8 mouse cellular contexts compared by ENCODE assay signal in genomic region chr17:71195633-71196391, GRCm38 (mm10). TPM values are rescaled to one million over a fixed set of nuclear protein-coding genes. Genes with fewer than 3 reads are reported as not detected.
DNase-seq lines count a peak whose midpoint lies in the region; ATAC-seq and TF ChIP-seq lines count a peak whose summit lies in the region.

No protein-coding gene starts in this region.

- ATAC-seq in hindbrain, embryonic 15.5 days (ENCODE audit: low FRiP score, low read depth) = no peak
- no peak for ATAC-seq in hindbrain, embryonic 11.5 days (ENCODE audit: low FRiP score)
- peak; percentile 77 for ATAC-seq in inflammation-experienced regulatory T-cells, adult 6 months
- ATAC-seq in liver, postnatal 0 days = peak; percentile 38

- no peaks in the 10 kb centered on the region for H3K9me3 ChIP-seq in hindbrain, embryonic 15.5 days
- no peaks in the 10 kb centered on the region for H3K9me3 ChIP-seq in hindbrain, embryonic 11.5 days (ENCODE audit: control insufficient read depth, low read length)
- peaks cover 2% of the 10 kb centered on the region; the same call in 1 of the 2 replicates for H3K9me3 ChIP-seq in liver, postnatal 0 days (ENCODE audit: low read length)

- peak overlapping the region; percentile 36 for H3K4me2 ChIP-seq in hindbrain, embryonic 15.5 days
- no peak overlapping the region for H3K4me2 ChIP-seq in hindbrain, embryonic 11.5 days (replicated peaks; ENCODE audit: low read depth, low read length)
- H3K4me2 ChIP-seq in liver, postnatal 0 days (ENCODE audit: low read depth, low read length) = peak overlapping the region; percentile 74

- H3K4me3 ChIP-seq in hindbrain, embryonic 15.5 days = no peak overlapping the region
- no peak overlapping the region for H3K4me3 ChIP-seq in hindbrain, embryonic 11.5 days (ENCODE audit: low read depth, low read length)
- H3K4me3 ChIP-seq in embryonic fibroblast, embryonic 13.5 days (ENCODE audit: insufficient read depth, low read length) = no peak overlapping the region
- H3K4me3 ChIP-seq in liver, postnatal 0 days (ENCODE audit: low read depth, low read length) = peak overlapping the region; percentile 30

- H3K36me3 ChIP-seq in hindbrain, embryonic 15.5 days = no peaks in the 10 kb centered on the region
- H3K36me3 ChIP-seq in hindbrain, embryonic 11.5 days (ENCODE audit: control insufficient read depth, insufficient read depth, low read length) = no peaks in the 10 kb centered on the region
- H3K36me3 ChIP-seq in liver, postnatal 0 days (replicated peaks; ENCODE audit: insufficient read depth, low read length) = no peaks in the 10 kb centered on the region

- peak; percentile 19; the same call in 1 of the 2 replicates for TF ChIP-seq EP300 in liver, postnatal 0 days (IDR thresholded peaks at IDR 0.05; ENCODE audit: low read depth)

- TF ChIP-seq POLR2A in embryonic fibroblast, embryonic 13.5 days (IDR thresholded peaks at IDR 0.05; ENCODE audit: low read depth, low read length) = no peak

- peaks cover 6% of the 10 kb centered on the region for H3K4me1 ChIP-seq in hindbrain, embryonic 15.5 days (replicated peaks)
- H3K4me1 ChIP-seq in hindbrain, embryonic 11.5 days (replicated peaks; ENCODE audit: control insufficient read depth, insufficient read depth, low read length) = no peaks in the 10 kb centered on the region
- peaks cover 30% of the 10 kb centered on the region for H3K4me1 ChIP-seq in embryonic fibroblast, embryonic 13.5 days (ENCODE audit: control insufficient read depth, insufficient read depth, low read length)
- H3K4me1 ChIP-seq in liver, postnatal 0 days (ENCODE audit: insufficient read depth) = peaks cover 39% of the 10 kb centered on the region

- H3K27me3 ChIP-seq in hindbrain, embryonic 15.5 days = no peaks in the 10 kb centered on the region
- H3K27me3 ChIP-seq in hindbrain, embryonic 11.5 days (ENCODE audit: control insufficient read depth, insufficient read depth, low read length) = peaks cover 2% of the 10 kb centered on the region; the same call in 1 of the 2 replicates
- H3K27me3 ChIP-seq in liver, postnatal 0 days (ENCODE audit: insufficient read depth, low read length) = no peaks in the 10 kb centered on the region

- TF ChIP-seq CTCF in embryonic fibroblast, embryonic 13.5 days (IDR thresholded peaks at IDR 0.05; ENCODE audit: borderline replicate concordance, insufficient read depth, low read length) = no peak
- TF ChIP-seq CTCF in liver, postnatal 0 days (IDR thresholded peaks at IDR 0.05; ENCODE audit: low read depth) = peak; percentile 73

- no peak for DNase-seq in hindbrain, embryonic 11.5 days (ENCODE audit: low spot score)
- peak; percentile 55 for DNase-seq in Muller cell, postnatal 12 days (ENCODE audit: inconsistent ontology term)
- DNase-seq in liver, postnatal 0 days = peak; percentile 72
- DNase-seq in retina, embryonic 14.5 days (ENCODE audit: low spot score) = peak; percentile 55
- no peak for DNase-seq in left cerebral cortex, adult 8-10 months (ENCODE audit: low spot score in 2 of 2)

- H3K9ac ChIP-seq in hindbrain, embryonic 15.5 days = no peak overlapping the region
- H3K9ac ChIP-seq in hindbrain, embryonic 11.5 days (ENCODE audit: low read depth, low read length) = no peak overlapping the region
- H3K9ac ChIP-seq in liver, postnatal 0 days (replicated peaks) = peak overlapping the region; percentile 61

- no peak overlapping the region for H3K27ac ChIP-seq in hindbrain, embryonic 15.5 days (replicated peaks)
- no peak overlapping the region for H3K27ac ChIP-seq in hindbrain, embryonic 11.5 days (ENCODE audit: low read depth, low read length)
- peak overlapping the region; percentile 23; the same call in 1 of the 2 replicates for H3K27ac ChIP-seq in embryonic fibroblast, embryonic 13.5 days (ENCODE audit: insufficient read depth, low read length)
- peak overlapping the region; percentile 70 for H3K27ac ChIP-seq in liver, postnatal 0 days (ENCODE audit: low read depth)

- 54% methylated on average over 10 of the region's 10 CpGs for WGBS in hindbrain, embryonic 15.5 days
- WGBS in hindbrain, embryonic 11.5 days = 80% methylated on average over 10 of the region's 10 CpGs
- 22% methylated on average over 10 of the region's 10 CpGs for WGBS in liver, postnatal 0 days (ENCODE audit: insufficient replicate concordance)

RNA-seq across cellular contexts. Expression of gene Lpin2, which starts 13.5 kb away (rescaled TPM):
- polyA plus RNA-seq in hindbrain, embryonic 15.5 days (2015; fragmentation: Nextera tagmentation; extraction: Ambion mirVana) = 41.7 and 42.6 TPM in 2 replicates
- 33.8 and 39.4 TPM in 2 replicates for polyA plus RNA-seq in hindbrain, embryonic 11.5 days (2014; fragmentation: Nextera tagmentation; extraction: Ambion mirVana)
- 16.9 and 20.7 TPM in 2 replicates for polyA plus RNA-seq in embryonic fibroblast, embryonic 13.5 days (2011; ENCODE audit: insufficient read length, low read depth, missing spikeins)
- polyA plus RNA-seq in inflammation-experienced regulatory T-cells, adult 6 months (2017; shearing (Covaris generic)) = 10 to 100 TPM; 20.6 to 36.6 (median 30.0) TPM
- polyA plus RNA-seq in liver, postnatal 0 days (2015; fragmentation: Nextera tagmentation; extraction: Ambion mirVana) = 34.0 and 44.5 TPM in 2 replicates
- total RNA-seq in left cerebral cortex, adult 8-10 months (2022) = 10 to 100 TPM; 72.6 to 86.2 (median 78.6) TPM

Comparison
In these comparisons a context has a peak if more than half of its experiments do, and no peak if none do; other contexts are left out.
1. ATAC-seq: peak in inflammation-experienced regulatory T-cells, adult 6 months (single experiment) and liver, postnatal 0 days (single experiment); none in hindbrain, embryonic 15.5 days (single experiment) and hindbrain, embryonic 11.5 days (single experiment).
2. H3K27ac ChIP-seq: peak in embryonic fibroblast, embryonic 13.5 days (single experiment) and liver, postnatal 0 days (single experiment); none in hindbrain, embryonic 15.5 days (single experiment) and hindbrain, embryonic 11.5 days (single experiment).
3. DNase-seq: peak in Muller cell, postnatal 12 days (single experiment), liver, postnatal 0 days (single experiment) and retina, embryonic 14.5 days (single experiment); none in hindbrain, embryonic 11.5 days (single experiment) and left cerebral cortex, adult 8-10 months (0 of 2).